Mouse (Mus musculus) thymus, postnatal 14 days (tissue): ENCODE results near the gene Acsm5.
"Not testable (repeated sequence)": the region's sequence is repeated elsewhere in the genome, so short reads cannot be mapped to it uniquely, and the experiment has no call there.

Experiments
- DNase-seq: peaks from one replicate; pipeline ENCODE4 v3.0.0; 2021

Gene Acsm5

DNA sequence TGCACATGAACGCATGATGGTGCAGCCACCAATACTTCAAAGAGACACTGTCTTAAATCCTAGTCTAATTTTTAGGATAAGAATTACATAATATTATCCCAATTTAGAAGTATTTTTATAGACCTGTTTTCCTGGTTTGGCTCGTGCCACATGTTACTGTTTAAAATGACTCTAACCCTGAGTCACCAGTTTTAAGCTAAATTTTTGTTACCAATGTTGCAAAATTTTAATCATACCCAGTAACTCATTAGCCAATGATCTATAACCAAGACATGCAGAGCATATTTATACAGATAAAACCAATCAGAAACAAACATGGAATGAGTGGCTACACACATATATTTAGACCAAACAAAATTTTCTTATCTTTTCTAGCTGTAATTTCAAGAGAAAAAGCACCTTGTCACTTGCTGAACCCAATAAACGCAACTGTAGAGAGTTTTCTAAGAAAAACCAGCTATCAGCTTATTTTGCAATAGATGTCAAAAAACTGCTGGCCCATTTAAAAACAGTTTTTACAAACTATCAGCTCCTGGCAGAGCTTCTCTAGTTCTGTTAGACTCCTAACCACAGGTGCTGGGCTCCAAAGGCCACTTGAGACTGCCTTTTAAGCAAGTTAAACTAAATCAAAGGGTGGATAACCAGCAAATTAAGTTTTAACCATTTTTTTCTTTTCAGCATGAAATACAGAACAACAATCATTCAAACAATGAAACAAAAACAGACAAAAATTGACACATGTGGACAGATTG is 31.4 kb downstream of the Acsm5 start:
- DNase-seq: no peak

DNA sequence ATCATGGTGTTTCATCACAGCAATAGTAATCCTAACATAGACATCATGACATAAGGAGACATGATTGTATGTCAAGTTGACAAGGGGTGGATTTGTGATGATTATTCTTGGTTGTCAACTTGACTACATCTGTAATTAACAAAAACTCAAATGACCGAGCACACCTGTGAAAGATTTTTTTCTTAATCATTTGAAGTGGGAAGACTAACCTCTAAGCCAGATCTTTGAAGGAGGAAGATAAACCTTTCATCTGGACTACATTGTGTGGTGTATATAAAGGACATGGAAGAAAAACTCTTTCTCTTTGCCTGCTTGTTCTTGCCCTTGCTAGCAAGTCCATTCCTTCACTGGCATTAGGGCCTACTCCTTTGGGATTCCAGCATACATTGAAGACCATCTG is 34.8 kb downstream of the Acsm5 start, which contains the start of gene Acsm2:
Gene Acsm2 (plus strand): TSS at position 301 of the 400 bp plus-strand sequence.
- DNase-seq: no peak

DNA sequence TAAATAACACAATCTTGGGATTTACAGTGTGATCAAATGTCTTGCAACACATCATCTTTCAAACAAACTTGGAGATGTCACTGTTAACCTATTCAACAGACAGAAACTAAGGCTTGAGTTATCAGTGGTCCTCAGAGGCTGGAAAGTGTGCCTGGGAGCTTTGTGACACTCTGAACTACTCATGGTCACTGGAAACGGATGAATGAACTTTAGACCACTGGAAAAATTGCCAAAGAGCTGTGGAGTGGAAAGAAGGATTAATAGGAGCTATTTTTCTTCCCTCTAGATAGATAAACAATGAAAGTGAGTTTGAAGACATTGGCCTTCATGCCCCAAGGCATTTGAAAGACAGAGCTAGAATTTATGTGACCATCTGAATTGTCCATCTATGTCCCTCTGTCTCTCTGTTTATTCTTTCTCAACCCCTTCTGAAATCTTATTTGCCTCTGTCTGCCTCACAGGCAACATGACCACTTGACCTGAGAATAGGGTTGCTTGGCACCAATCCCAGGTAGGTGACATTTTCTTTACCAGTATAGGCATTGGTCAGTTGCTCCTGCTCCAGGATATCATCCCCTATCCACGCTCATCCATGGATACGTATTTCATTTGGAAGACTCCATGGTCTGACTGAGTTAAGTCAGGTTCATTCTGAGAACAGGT is 40.7 kb downstream of the Acsm5 start:
- DNase-seq: no peak

DNA sequence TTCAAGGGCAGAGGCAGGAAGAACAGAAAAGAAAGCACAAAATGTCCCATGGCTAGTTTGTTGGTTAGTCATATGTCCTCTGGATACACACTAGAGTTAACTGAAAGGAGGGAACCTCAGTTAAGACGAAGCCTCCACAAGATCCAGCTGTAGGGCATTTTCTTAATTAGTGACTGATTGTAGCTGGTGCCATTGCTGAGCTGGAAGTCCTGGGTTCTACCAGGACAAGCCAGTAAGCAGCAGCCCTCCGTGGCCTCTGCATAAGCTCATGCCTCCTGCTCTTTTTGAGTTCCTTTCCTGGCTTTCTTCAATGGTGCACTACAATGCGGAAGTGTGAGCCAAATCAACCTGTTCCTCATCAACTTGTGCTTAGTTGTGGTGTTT is 41.2 kb downstream of the Acsm5 start:
- DNase-seq: no peak

DNA sequence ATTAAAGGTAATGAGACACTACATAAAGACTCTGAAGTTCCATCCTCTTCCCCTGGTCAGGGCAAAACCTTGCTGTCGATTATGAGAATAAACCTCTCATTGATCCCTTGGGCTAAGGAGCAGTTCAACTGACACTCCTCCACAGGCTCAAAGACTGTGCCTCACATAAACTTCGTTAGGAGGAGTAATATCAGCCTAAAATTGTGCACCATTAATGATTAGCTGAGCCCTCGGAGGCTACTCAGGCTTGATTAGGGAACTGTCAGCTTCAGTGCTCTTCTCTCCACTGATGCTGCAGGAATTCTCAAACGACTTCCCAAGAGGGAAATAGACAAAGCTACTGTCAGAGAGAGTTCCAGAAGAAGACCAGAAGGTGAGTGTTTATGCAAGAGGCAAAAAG is 42.2 kb downstream of the Acsm5 start:
- no peak for DNase-seq

DNA sequence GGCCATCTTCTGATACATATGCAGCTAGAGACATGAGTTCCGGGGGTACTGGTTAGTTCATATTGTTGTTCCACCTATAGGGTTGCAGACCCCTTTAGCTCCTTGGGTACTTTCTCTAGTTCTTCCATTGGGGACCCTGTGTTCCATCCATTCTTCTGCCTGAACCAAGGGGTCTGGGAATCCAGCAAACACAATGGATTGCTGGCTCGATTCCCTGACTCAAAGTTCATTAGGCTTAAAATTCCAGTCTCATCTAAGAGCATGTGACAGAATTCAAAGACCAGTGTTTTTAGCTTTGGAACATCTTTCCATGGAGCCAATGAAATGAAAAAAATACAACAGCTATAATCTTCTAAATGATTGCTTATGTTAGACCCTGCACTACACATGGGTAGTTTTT is 43.2 kb downstream of the Acsm5 start:
- not testable (repeated sequence) for DNase-seq

DNA sequence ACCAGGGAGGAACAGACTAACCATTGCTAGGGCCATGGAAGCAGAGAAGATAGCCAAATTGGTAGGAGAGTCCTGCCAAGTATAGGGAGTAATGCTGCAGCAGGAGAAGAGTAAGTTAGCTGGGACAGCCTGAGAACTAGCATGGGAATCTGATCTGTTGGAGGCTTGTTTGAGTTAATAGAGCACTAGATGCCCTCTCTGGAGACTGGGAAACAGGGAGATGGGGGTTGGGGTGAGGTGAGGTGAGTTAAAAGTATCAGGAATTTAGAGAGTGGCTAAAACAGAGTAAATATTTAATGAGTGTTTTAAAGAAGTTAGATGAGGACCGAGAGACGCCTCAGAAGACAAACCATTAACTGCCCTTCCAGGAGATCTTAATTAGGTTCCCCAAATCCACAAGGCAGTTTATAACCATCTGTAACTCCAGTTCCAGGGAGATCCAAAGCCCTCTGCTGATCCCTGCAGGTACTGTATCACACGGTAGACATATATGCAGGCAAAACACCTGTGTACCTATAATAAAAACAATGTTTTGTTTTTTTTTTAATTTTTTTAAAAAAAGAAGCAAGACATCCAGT is 75.4 kb downstream of the Acsm5 start:
- no peak for DNase-seq
